Mouse (Mus musculus) cerebellum, adult (tissue): ENCODE results near the gene Toporsl.

Experiments used
- ATAC-seq: cut with Nextera tagmentation; 2 replicates; pipeline ENCODE4 v1.9.2; 2017; ENCODE audit warnings: mild to moderate bottlenecking, moderate library complexity, mixed read lengths; ENCODE audit not compliant: insufficient number of reproducible peaks, low FRiP score, low TSS enrichment

The Toporsl gene

DNA sequence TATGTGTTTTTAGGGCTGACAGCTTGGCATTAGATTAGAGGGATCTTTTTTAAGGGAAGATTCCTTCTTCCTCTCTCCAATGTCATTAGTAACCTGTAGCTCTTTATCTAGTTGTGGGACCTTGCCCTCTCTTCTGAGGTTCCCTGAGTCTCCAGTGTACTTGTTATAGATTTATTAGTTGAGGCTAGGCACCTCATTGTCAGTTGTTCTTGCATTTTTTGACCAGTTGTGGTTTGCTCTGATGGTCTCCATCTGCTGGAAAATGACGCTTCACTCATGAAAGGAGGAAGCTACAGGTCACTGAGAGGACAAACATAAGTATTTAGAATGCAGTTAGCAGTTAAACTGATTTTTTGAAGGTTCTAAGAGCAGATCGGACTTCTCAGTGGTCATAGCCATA, at the start of gene Toporsl:
Toporsl (plus strand) TSS at position 348 of the 400 bp plus-strand sequence.
- no peak for ATAC-seq

DNA sequence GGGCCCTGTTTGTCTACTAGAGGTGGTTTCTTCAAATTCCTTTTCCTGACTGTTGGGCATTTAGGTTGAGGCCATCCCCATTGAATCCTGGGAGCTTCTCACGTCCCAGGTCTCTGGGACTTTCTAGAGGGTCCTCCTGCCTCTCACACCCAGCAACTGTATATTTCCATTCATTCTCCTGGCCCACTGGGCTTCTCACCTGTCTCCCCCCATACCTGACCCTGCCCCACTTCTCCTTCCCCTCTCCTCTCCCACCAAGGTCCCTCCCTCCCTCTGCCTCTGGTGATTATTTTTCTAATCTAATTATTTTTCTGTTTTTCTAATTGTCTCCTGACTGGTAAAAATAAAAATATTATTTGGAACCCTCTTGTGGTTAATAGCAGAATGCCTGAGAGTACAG, 38.4 kb upstream of the Toporsl start:
- ATAC-seq = no peak

DNA sequence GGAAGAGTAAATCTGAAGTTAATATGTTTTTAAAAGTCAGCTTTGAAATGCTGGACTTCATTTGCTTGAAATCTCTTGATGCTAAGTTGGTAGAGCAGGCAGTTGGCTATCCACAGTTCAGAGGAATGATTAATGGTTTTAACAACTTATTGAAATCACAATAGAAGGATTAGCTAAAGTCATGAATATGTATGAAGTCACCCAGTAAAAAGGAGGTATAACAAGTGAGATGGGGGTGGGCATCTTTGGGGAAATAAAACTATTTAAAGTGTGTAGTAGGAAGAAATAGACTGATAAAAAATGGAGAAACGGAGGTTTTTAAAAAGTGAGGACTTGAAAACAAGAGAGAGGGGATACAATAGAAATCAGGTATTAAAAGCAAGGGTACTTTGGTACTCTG, 38.0 kb upstream of the Toporsl start:
- ATAC-seq = no peak

DNA sequence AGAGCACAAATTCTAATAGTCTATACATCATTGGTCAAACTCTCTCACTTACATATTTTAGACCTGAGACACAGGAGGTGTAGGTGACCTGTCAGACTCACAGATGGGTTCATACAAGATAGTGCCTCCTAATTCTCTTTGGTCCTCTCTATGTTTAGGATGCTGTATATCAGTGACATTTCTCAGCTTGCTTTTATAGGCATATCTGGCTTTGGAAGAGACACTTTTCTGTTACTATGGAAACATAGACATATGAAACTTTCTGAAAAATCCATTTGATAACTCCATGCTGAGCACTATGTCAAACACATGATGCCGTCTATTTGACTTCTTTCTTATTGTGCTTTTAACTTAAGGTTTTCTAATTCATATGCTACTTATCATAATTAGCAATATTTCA, 32.2 kb upstream of the Toporsl start:
- no peak for ATAC-seq

DNA sequence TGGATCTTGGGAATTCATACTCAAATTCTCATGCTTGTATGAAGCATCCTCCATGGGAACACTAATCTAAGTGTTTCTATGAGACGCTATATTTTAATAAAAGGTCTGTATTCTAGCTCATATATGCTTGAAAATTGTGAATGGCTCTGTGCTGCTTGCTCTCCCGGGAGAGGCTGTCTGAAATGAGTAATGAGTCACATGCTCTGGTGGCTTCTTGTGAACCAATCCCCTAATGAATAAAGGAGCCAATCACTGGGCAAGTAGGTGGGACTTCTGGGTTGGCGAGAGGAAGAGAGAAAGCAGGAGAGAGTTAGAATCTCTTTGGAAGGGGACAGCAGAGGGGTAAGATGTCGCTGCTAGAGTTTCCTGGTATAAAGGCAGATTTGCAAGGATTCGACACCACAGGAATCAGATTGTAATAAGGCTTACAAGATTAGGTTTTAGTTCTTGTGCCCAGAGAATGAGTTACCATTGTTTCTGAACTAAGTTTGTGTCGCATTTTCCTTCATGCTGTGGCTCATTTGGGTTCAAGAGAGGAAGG, 9.8 kb upstream of the Toporsl start:
- no peak for ATAC-seq

DNA sequence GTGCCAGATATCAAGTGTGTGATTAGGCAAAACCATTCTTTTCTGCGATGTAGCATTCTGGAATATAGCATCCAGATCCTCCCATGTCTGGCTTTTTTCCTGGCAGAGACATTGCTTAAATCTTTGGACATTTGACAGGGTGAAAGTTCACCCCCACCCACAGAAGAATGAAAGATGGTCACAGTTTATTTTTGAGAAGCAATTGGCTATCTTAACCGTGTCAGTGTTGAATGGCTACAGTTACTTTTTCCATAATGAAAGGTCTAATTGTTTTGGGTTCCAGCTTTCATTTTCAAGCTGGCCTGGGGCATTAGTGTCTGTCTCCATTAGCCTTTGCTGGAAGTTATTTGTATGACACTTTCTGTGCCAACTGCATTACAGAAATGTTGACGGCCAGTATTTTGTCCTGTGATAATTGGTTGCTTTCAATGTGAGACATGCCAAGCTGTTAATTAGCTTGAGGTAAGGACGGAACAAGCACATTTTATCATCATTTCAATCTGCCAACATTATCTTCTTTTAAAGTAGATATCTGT, 2.2 kb upstream of the Toporsl start:
- ATAC-seq = no peak

DNA sequence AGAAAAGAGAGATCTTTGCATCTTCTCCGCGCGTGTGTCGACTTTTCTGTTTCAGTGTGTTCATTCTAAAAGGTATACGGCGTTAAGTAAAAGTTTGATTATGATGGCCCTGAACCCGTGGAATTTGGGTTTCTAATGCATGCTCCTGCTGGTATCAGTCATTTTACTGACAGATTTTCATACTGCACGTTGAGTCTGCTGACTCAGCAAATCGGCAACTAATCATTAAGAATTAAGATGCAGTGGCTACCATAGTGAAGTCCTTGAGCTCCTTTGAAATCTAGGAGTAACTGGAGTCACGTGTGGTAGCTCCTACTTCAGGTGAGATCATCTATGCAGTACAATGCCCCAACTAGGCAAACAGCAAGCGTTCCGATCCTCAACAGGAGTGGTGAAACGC, 1.4 kb upstream of the Toporsl start:
- no peak for ATAC-seq

DNA sequence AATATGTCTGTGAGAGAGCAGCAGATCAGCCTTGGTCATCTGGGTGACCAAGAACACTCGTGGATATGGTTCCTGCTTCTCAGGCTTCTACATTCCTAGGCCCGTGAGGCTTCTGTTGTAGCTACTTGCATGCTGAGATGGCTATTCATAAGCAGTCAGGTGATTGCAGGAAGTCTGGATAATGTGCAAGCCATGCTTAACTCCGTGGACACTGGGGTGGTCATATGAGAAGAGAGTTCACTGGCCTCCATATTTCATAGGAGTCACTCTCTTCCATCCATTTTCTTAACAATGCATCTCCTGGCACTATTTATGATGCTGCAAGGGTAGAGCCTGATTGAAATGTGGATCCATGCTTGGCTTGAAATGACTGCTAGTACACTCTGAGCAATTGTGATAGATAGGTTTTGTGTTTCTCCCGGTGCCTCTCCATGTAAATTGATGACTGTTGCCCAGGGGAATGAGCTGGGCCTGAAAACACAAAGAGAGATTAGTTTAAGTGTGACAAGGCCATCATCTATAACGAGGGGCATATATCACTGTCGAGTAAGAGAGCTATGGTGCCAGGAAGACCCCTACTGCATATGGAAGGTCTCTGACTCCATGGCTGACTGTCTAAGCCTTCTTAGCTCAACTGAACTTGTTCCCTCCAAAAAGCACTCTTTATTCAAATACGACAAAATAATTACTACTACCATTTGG, 2.3 kb downstream of the Toporsl start:
- no peak for ATAC-seq

DNA sequence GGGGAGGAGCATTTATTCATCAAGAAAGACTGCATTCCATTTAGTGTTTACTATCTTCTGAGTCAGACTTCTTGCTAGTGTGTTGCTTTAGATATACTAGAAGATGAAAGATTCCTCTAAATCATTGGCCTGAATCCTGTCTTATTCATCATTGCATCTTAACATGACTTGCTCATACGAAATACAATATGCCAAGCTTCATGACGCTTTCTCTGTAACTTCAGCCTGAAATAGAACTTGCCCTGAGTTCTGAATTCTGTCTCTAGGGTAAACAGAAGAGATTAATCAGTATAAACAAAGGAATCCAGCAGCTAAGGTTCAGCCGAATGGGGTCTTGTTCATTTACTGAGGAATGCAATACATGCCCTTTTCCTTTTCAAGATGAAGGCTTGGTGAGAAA, 10.8 kb downstream of the Toporsl start:
- ATAC-seq = no peak

DNA sequence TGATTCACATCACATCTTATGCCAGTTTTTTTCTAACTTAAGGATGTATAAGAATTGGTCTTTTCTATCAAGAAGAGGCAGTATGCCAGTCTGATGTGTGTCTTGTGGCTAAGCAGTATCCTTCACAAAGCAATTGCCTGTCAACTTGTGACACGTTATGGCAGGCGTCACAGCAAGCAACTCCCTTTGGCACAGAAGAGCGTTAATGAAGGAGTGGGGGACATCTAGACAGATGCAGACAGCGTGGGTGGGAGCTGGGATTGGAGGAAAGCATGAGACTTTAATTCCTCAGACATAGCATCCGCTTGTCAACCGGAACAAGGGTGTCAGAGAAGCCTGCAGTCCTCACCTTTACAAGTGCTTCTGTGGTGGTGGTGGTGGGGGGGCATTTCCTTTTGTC, 38.9 kb downstream of the Toporsl start:
- no peak for ATAC-seq

DNA sequence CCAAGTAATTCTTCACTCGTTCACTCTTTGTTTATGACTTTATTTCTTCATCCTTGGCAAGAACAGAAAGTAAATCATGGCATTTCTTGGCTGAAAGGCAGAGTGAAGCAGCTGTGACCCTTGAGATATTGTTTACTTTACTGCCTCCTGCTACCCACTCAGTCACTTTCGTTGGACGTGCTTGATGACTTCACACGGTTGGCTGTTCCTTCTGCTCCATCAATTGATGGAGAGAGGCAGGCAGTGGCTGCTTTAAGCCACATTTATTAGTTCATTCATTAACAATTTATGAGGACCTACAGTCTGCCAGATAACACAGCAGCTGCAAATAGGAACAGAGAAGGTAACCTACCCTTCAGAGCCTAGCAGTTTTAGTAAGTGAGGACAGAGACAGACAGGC, 51.7 kb downstream of the Toporsl start:
- no peak for ATAC-seq

DNA sequence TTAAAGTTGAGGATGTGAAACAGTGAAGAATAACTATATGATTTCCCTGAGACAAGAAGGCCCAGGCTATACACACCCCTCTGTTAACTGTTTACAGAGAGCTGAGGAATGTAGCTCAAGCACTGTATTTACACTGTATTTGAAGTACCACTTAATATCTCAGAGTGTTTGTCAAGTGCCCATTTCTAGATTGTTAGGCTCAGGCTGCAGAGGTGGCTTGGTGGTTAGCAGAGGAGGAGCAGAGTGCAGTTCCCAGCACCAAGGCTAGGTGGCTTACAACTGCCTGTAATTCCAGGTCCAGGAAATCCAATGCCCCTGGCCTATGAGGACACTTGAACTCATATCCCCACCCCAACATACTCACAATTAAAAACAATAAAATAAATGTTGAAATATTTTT, 63.6 kb downstream of the Toporsl start:
- no peak for ATAC-seq

DNA sequence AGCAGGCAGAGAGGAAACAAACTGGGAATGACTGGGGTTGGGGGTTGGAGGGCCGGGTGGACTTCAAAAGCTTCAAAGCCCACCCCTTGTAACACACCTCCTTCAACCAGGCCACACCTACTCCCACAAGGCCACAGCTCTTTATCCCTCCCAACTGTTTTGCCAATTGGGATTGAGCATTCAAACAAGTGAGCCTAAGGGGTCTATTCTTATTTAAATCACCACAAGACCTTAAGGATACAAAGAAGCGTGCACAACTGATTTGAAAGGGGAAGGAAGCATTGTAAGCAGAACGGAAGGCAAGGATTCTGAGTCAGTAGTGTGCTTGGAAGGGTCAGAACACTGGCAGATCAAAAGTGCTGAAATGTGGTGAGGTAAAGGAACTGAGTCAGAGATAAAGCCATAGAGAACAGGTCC, 64.6 kb downstream of the Toporsl start:
- no peak for ATAC-seq

DNA sequence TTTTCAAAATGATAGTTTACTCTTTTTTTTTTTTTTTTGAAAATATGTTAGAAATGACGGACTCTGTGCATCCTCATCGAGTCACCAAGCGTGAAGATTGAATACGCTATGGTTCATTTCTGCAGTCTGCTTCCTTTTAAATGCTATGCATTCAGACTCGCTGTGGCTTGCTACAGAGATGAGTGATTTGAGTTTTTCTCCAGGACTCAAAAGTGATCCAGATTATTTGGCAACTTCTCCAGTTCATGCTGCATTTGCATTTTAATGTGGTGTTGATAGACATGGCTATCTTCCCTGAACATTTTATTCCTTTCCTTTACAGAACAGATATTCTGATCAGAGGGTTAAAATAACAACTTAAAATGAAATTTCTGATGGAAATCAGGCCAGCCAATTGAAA, 65.2 kb downstream of the Toporsl start:
- ATAC-seq = no peak
